Mouse (Mus musculus) olfactory bulb, adult 2 months (tissue): Measurements from ENCODE around the gene Cttnbp2. TPM values are rescaled to one million over a fixed set of nuclear protein-coding genes. Genes with fewer than 3 reads are reported as not detected.

Source experiments
- H3K27ac ChIP-seq: fragments of 200-500 bp; 2 replicates; pipeline ENCODE4 v1.5.1; 2012; ENCODE audit warnings: low read depth, low read length; ENCODE audit not compliant: insufficient read depth
- H3K4me1 ChIP-seq: fragments of 200-500 bp; 2 replicates; pipeline ENCODE4 v1.6.1; 2012; ENCODE audit warnings: low read length; ENCODE audit not compliant: control insufficient read depth, insufficient read depth
- H3K4me3 ChIP-seq: fragments of 200-500 bp; 2 replicates; pipeline ENCODE4 v1.5.1; 2012; ENCODE audit warnings: mild to moderate bottlenecking, low read depth, low read length, moderate library complexity; ENCODE audit not compliant: insufficient read depth
- CTCF ChIP-seq: fragments of 200-500 bp; IDR thresholded peaks from 2 replicates; pipeline ENCODE4 v1.5.1; 2012; ENCODE audit warnings: low read depth, mild to moderate bottlenecking, low read length, moderate library complexity; ENCODE audit not compliant: insufficient read depth
- POLR2A ChIP-seq: fragments of 200-500 bp; IDR thresholded peaks from 2 replicates; pipeline ENCODE4 v1.6.1; 2012; ENCODE audit warnings: mild to moderate bottlenecking, low read depth, low read length, moderate library complexity; ENCODE audit not compliant: insufficient read depth
- WGBS: fragments of 180-500 bp; shearing (Covaris S2); methylation state at CpG from one replicate; pipeline ENCODE4 v1.1.7; 2018; 5-methylcytosine and 5-hydroxymethylcytosine counted together
- polyA plus RNA-seq: library from polyadenylated mRNA; stranded (reverse); fragments of >200 nt; gene quantifications from 2 replicates; pipeline ENCODE4 v1.2.4, GENCODE M21; 2012; ENCODE audit warnings: low replicate concordance; ENCODE audit not compliant: missing spikeins, insufficient read depth, insufficient read length

Cttnbp2 gene
- polyA plus RNA-seq, 1 experiment, result 113 TPM

- 0 out of 2 replicates have a peak overlapping the region, but pooled peaks have one; percentile 35 for H3K27ac ChIP-seq
- H3K4me1 ChIP-seq, result peaks cover 8% of the 10 kb centered on the region
- no peak for TF ChIP-seq POLR2A
- TF ChIP-seq CTCF, result no peak
- 23% methylated on average over 6 of the region's 6 CpGs for WGBS
- H3K4me3 ChIP-seq, result 0 out of 2 replicates have a peak overlapping the region, but pooled peaks have one; percentile 9
Observed at GRCm38 (mm10) chr6:18511886-18512285, 2.8 kb downstream of the Cttnbp2 start.

- Histone ChIP-seq H3K4me1 (peaks cover 10% of the 10 kb centered on the region), H3K4me3 (no peak overlapping the region), H3K27ac (no peak overlapping the region)
- WGBS, result 9% methylated on average over 2 of the region's 2 CpGs
- TF ChIP-seq CTCF, result no peak
- TF ChIP-seq POLR2A, result no peak
Observed at GRCm38 (mm10) chr6:18508036-18508435, 6.6 kb downstream of the Cttnbp2 start.

GRCm38 (mm10) chr6:18499833-18500232 lies 14.8 kb downstream of the Cttnbp2 start:
- TF ChIP-seq POLR2A, result no peak
- no peak for TF ChIP-seq CTCF
- Histone ChIP-seq H3K27ac (no peak overlapping the region), H3K4me1 (peaks cover 2% of the 10 kb centered on the region; the same call in 1 of the 2 replicates), H3K4me3 (no peak overlapping the region)
- 47% methylated on average over 5 of the region's 5 CpGs for WGBS

- Histone ChIP-seq H3K4me1 (peaks cover 3% of the 10 kb centered on the region; the same call in 1 of the 2 replicates), H3K27ac (no peak overlapping the region), H3K4me3 (no peak overlapping the region)
- 44% methylated on average over 1 of the region's 1 CpGs for WGBS
- TF ChIP-seq POLR2A, result no peak
- no peak for TF ChIP-seq CTCF
Observed at GRCm38 (mm10) chr6:18492977-18493376, 21.7 kb downstream of the Cttnbp2 start.

GRCm38 (mm10) chr6:18492248-18492901 lies 22.3 kb downstream of the Cttnbp2 start:
- no peak overlapping the region for H3K27ac ChIP-seq
- 46% methylated on average over 6 of the region's 6 CpGs for WGBS
- TF ChIP-seq CTCF (no peak), POLR2A (no peak)
- H3K4me1 ChIP-seq, result peaks cover 3% of the 10 kb centered on the region; the same call in 1 of the 2 replicates
- no peak overlapping the region for H3K4me3 ChIP-seq

GRCm38 (mm10) chr6:18485087-18485486 lies 29.6 kb downstream of the Cttnbp2 start:
- Histone ChIP-seq H3K27ac (no peak overlapping the region), H3K4me3 (no peak overlapping the region), H3K4me1 (peaks cover 3% of the 10 kb centered on the region; the same call in 1 of the 2 replicates)
- no peak for TF ChIP-seq POLR2A
- TF ChIP-seq CTCF, result no peak

- Histone ChIP-seq H3K4me1 (peaks cover 3% of the 10 kb centered on the region; the same call in 1 of the 2 replicates), H3K27ac (no peak overlapping the region), H3K4me3 (no peak overlapping the region)
- TF ChIP-seq POLR2A (no peak), CTCF (no peak)
- WGBS, result 95% methylated on average over 5 of the region's 5 CpGs
Observed at GRCm38 (mm10) chr6:18484061-18484460, 30.6 kb downstream of the Cttnbp2 start.

- H3K4me3 ChIP-seq, result no peak overlapping the region
- H3K27ac ChIP-seq, result no peak overlapping the region
- TF ChIP-seq POLR2A (no peak), CTCF (no peak)
- peaks cover 3% of the 10 kb centered on the region; the same call in 1 of the 2 replicates for H3K4me1 ChIP-seq
Observed at GRCm38 (mm10) chr6:18482546-18482945, 32.1 kb downstream of the Cttnbp2 start.

- Histone ChIP-seq H3K4me1 (peaks cover 4% of the 10 kb centered on the region; the same call in 1 of the 2 replicates), H3K4me3 (no peak overlapping the region), H3K27ac (peak overlapping the region; percentile 79)
- WGBS, result 73% methylated on average over 3 of the region's 3 CpGs
- TF ChIP-seq CTCF (no peak), POLR2A (no peak)
Observed at GRCm38 (mm10) chr6:18481781-18482180, 32.9 kb downstream of the Cttnbp2 start.
